Mouse (Mus musculus) CD8-positive naive resting alpha-beta T cell, adult 2 months (primary cell): ENCODE results near the gene Mfsd10.
"Not testable (repeated sequence)": the region's sequence is repeated elsewhere in the genome, so short reads cannot be mapped to it uniquely, and the experiment has no call there.

Experiments
- DNase-seq, 2 experiments: peaks; one replicate each; pipeline ENCODE4 v3.0.0; 2022; ENCODE audit warnings: low read depth in 2 of 2, low spot score in 2 of 2

Mfsd10 gene

DNA sequence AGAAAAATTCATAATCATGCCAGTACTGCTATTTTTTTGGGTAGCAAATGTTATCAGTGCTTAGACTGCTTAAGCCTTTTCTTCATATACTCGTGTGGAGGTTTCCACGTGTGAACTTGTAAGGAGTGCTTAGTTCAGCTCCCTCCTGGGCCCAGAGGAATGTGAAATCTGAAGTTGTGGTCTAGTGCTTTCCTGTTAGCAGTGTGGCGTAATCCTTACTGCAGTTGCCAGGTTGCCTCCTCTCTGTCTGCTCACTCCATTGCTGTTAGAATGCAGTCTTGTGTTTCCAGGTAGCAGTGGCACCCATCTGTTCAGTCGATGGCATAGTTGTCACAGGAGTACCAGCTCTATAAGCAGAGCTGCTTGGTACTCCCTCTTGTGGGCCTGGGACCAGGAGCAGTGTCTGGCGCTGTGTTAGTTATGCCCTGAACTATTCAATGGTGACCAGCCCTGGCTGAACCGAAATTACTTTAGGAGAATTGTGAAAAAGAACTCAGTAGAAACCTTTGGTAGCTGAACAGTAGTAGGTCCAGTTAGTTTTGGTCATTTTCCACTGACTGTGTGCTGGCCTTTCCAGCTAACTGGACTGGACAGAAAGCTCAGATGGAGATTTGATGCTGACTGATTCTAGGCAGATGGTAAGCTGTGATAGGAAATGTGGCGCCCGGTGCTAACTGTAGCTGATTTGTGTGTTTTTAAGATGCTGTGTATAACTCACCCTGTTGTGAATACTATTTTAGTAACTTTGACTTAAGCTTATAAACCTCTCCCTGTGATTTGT, 29.7 kb downstream of the Mfsd10 start:
- no peak for DNase-seq

DNA sequence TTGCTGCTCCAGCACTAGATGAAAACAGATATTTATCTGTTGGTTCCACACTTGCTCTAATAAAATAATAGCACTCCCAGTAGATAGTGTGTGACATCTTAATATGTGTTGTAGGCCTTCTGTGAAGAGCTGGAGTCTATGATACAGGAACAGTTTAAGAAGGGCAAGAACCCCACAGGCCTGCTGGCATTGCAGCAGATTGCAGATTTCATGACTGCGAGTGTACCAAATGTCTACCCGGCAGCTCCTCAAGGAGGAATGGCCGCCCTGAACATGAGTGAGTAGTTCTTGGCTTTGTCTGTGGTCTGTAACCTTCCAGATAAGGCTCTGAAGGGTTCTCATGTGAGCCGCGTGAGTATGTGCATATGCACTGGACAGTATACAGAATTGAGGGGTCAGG, 32.4 kb downstream of the Mfsd10 start:
- no peak for DNase-seq

DNA sequence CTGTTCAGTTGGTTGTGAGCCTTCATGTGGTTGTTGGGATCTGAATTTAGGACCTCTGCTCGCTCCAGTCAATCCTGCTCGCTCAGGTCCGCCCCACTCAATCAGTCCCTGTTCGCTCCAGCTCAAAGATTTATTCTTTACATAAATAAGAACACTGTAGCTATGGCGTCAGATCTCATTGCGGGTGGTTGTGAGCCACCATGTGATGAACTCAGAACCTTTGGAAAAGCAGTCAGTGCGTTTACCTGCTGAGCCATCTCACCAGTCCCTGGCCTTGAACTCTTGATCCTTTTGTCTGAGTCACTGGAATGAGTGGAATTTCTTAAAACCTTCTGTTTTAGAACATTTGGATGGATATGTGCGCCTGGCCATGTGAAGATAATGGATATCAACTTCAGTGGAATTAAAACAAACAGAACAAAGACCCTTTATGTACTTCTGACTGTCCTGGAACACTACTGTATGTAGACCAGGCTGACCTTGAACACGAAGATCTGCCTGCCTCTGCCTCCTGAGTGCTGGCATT, 43.7 kb downstream of the Mfsd10 start:
- no peak for DNase-seq

DNA sequence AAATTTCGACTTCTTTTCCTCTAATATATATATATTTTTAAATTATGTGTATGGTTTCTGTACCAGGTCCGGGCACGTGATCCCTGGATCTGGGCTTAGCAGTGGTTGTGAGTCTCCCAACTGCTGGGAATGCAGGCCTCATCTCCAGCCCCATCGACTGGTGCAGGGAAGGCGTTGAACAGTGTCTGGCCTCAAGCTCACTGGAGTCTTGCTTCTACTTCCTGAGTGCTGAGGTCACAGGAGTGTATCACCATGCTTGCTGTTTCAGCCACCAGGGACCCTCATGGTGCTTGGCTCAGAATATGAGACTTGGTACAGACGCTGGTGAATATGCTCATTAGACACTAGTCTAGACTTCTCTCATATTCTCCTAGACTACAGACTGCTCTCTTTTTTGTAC, 44.3 kb downstream of the Mfsd10 start:
- no peak for DNase-seq

DNA sequence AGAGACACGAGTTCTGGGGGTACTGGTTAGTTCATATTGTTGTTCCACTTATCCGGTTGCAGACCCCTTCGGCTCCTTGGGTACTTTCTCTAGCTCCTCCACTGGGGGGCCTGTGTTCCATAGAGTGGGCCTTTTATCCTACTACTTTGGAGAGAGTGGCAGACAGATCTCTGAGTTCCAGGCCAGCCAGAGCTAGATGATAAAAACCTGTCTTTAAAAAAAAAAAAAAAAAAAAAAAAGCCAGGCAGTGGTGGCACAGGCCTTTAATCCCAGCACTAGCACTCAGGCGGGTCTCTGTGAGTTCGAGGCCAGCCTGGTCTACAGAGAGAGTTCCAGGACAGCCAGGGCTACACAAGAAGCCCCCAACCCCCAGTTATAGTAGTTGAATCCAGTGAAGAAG, 44.8 kb downstream of the Mfsd10 start:
- DNase-seq: not testable (repeated sequence)

DNA sequence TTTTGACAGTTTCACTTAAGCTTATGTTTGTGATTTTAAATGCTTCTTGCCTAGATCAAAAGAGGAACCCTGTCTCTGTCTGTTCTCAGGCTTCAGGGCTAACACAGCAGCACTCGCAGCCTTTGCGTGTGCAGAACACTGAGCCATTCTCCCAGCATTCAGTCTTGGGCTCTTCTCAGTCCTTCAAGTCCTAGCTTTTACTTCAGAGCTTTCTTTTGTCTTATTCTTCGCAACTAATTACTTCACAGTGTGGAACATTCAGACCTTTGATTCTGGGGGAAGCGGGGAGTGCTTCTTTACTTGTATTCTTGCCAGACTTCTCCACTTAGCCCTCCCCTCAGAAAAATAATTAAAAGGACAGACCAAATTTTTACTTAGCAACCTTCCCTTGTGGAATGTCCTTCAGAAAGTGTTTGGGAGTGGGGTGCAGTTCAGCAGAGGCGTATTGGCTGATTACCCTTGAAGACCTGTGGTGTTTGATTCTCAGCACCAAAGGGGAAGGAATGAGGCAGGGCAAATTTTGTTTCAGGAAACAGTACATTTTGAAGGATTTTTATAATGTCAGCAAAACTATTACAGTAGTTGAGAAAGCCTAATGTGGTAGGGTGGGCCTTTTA, 45.5 kb downstream of the Mfsd10 start:
- DNase-seq: no peak

DNA sequence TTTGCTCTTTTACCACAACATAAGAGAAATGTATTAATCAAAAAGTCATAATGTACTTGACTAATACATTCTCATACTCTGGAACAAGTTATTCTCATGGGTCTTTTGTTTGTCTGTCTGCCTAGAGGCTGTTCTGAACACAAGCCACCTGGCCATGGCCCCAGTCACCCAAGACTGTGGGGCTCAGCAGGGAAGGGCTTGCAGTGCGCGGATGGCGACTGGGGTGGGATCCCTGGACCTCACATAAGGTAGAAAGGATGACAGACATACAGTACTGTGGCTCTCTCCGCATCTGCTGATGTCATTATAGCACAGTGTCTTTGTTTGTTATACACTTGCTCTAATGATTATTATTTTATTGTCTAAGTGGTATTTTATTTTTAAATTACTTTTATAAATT, 46.3 kb downstream of the Mfsd10 start:
- no peak for DNase-seq

DNA sequence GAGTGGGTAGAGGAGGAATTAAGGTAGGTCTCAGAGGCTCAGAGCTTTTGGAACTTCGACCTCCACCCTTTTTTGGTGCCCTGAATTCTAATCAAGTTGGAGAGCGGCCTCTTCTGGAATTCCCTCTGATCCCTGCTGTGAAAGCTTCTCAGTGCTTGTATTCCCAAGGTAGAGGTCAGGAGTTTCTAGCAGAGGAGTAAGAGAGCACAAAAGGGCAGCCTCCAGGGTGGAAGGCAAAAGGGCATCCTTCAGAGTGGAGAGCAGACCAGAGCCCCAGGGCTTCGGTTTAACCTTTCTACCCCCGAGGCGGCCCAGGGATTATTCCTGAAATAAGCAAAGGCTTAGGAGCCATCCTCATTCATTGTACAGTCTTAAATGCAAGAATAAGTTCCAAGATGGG, 47.0 kb downstream of the Mfsd10 start:
- DNase-seq: no peak

DNA sequence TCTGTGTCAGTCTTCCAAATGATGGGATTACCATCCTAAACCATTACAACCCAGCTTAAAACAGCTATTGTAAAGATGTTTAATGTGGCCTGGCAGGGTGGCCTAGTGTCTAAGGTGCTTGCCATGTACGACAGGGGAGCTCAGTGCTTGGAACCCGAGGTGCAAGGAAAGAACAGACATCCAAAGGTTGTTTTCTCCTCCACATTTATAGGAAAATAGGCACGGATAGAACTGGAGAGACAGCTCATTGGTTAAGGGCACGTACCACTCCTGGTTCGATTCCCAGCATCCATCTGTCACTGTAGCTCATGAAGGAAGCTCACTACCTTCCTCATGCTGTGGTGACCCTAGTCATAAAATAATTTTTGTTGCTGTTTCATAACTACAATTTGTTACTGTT, 49.1 kb downstream of the Mfsd10 start:
- no peak for DNase-seq

DNA sequence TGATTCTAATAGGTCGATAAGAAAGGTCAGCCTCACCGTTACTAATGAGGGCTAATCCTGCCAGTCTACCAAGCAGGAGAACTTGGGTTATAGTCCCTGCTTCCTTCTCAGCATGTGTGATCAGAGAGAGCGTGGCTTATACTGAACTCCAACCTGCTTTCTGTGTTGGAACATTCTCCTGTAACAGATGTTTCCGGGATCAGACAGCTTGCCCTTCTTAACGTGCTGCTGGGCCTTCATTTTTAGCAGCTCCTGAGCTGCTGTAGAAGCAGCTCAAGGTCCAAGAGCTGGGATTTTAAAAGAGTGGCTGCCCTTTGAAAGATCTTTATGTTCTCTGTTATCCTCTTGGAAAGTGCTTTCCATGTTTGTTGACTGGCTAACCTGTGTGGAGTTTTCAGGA, 51.8 kb downstream of the Mfsd10 start:
- DNase-seq: no peak
